Comparison of ENCODE assay signal across 8 mouse cellular contexts in the genomic region with DNA sequence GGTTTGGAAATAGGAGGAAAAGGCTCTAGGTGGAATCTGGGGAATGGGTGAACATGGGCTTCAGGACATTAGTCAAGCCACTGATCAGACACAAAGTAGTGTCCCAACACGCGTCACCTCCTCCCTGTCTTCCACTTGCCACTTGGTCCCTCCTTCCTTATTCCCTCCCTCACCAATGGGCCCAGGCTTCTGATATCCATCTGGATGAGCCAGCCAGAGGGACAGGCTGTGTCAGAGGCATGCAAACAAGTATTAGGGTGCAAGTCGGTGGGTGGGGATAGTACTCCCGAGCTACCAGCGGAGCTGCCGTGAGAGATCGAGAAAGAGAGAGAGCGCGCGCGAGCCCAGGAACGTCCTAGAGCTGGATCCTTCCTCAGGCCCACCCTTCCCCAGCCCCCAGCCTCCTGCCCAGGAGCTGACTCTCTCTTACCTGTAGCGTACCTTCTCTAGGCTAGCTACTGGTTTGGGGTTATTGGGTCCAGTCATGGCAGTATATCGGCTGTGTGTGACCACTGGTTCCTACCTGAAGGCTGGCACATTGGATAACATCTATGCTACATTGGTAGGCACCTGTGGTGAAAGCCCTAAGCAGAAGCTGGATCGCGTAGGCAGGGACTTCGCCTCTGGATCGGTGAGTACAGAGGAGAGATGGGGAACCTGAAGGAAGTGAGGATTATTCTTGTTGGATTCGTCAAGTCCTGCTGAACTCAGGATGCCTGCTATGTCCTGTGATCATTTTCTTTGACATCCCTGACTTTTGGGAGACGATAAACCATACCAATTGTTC. TPM values are rescaled to one million over a fixed set of nuclear protein-coding genes. Genes with fewer than 3 reads are reported as not detected.
A peak's percentile ranks its signal among the peaks of the same experiment; 100 is the strongest.
DNase-seq lines count a peak whose midpoint lies in the region; ATAC-seq and TF ChIP-seq lines count a peak whose summit lies in the region.

No protein-coding gene starts in this region.

- no peak overlapping the region for H3K27ac ChIP-seq in heart, embryonic 11.5 days (ENCODE audit: low read depth, low read length)
- H3K27ac ChIP-seq in hindbrain, embryonic 15.5 days (replicated peaks): peak overlapping the region; percentile 83
- H3K27ac ChIP-seq in midbrain, embryonic 13.5 days: no peak overlapping the region

- peaks cover 16% of the 10 kb centered on the region for H3K4me1 ChIP-seq in heart, embryonic 11.5 days (ENCODE audit: control insufficient read depth, insufficient read depth, low read length)
- peaks cover 45% of the 10 kb centered on the region for H3K4me1 ChIP-seq in E14TG2a.4 (replicated peaks; ENCODE audit: low read depth, low read length)
- peaks cover 24% of the 10 kb centered on the region for H3K4me1 ChIP-seq in hindbrain, embryonic 15.5 days (replicated peaks)
- peaks cover 30% of the 10 kb centered on the region for H3K4me1 ChIP-seq in midbrain, embryonic 13.5 days (replicated peaks)

- 15% methylated on average over 20 of the region's 20 CpGs for WGBS in heart, embryonic 11.5 days (ENCODE audit: insufficient replicate concordance)
- 7% methylated on average over 20 of the region's 20 CpGs for WGBS in hindbrain, embryonic 15.5 days
- WGBS in midbrain, embryonic 13.5 days: 9% methylated on average over 20 of the region's 20 CpGs

- no peak for ATAC-seq in heart, embryonic 11.5 days (replicated peaks; ENCODE audit: insufficient number of reproducible peaks, low FRiP score, low TSS enrichment)
- no peak for ATAC-seq in hindbrain, embryonic 15.5 days (ENCODE audit: low FRiP score, low read depth)
- no peak for ATAC-seq in midbrain, embryonic 13.5 days

- peaks cover 6% of the 10 kb centered on the region; the same call in 1 of the 2 replicates for H3K27me3 ChIP-seq in heart, embryonic 11.5 days (ENCODE audit: control insufficient read depth, insufficient read depth, low read length)
- H3K27me3 ChIP-seq in E14TG2a.4 (ENCODE audit: insufficient read depth, low read length): peaks cover 32% of the 10 kb centered on the region
- H3K27me3 ChIP-seq in hindbrain, embryonic 15.5 days: peaks cover 5% of the 10 kb centered on the region
- H3K27me3 ChIP-seq in midbrain, embryonic 13.5 days: peaks cover 33% of the 10 kb centered on the region

- H3K4me2 ChIP-seq in heart, embryonic 11.5 days: peak overlapping the region; percentile 91
- peak overlapping the region; percentile 76 for H3K4me2 ChIP-seq in hindbrain, embryonic 15.5 days
- peak overlapping the region; percentile 84 for H3K4me2 ChIP-seq in midbrain, embryonic 13.5 days (replicated peaks)

- H3K36me3 ChIP-seq in heart, embryonic 11.5 days (ENCODE audit: control insufficient read depth, insufficient read depth, low read length): no peaks in the 10 kb centered on the region
- H3K36me3 ChIP-seq in E14TG2a.4 (ENCODE audit: insufficient read depth, low read length): no peaks in the 10 kb centered on the region
- no peaks in the 10 kb centered on the region for H3K36me3 ChIP-seq in hindbrain, embryonic 15.5 days
- H3K36me3 ChIP-seq in midbrain, embryonic 13.5 days: no peaks in the 10 kb centered on the region

- peak overlapping the region; percentile 60 for H3K4me3 ChIP-seq in heart, embryonic 11.5 days (ENCODE audit: low read depth, low read length)
- H3K4me3 ChIP-seq in E14TG2a.4 (replicated peaks; ENCODE audit: low read length): peak overlapping the region; percentile 95
- H3K4me3 ChIP-seq in hindbrain, embryonic 15.5 days: peak overlapping the region; percentile 61
- peak overlapping the region; percentile 61 for H3K4me3 ChIP-seq in midbrain, embryonic 13.5 days (replicated peaks)

- H3K9ac ChIP-seq in heart, embryonic 11.5 days (ENCODE audit: low read depth, low read length): peak overlapping the region; percentile 39
- H3K9ac ChIP-seq in hindbrain, embryonic 15.5 days: peak overlapping the region; percentile 56
- H3K9ac ChIP-seq in midbrain, embryonic 13.5 days (replicated peaks): peak overlapping the region; percentile 64

- H3K9me3 ChIP-seq in heart, embryonic 11.5 days (replicated peaks; ENCODE audit: control insufficient read depth, low read length): no peaks in the 10 kb centered on the region
- no peaks in the 10 kb centered on the region for H3K9me3 ChIP-seq in E14TG2a.4 (ENCODE audit: low read length)
- H3K9me3 ChIP-seq in hindbrain, embryonic 15.5 days: no peaks in the 10 kb centered on the region
- no peaks in the 10 kb centered on the region for H3K9me3 ChIP-seq in midbrain, embryonic 13.5 days

- intact Hi-C loops in left cerebral cortex, postnatal 36 days (cut with DNase I): loop anchor here (1.0 kb wide), 1 partner anchor 24 kb away; no protein-coding TSS in a partner anchor

- no peak for DNase-seq in heart, adult 9 months (ENCODE audit: low spot score in 2 of 2)
- peak; percentile 66 to 67 for DNase-seq in cerebellum, postnatal 25 days
- DNase-seq in left cerebral cortex, postnatal 36 days (ENCODE audit: low spot score in 2 of 2): no peak
- no peak for DNase-seq in gastrocnemius, adult 8-10 months (ENCODE audit: low spot score in 2 of 2)

- no peak for TF ChIP-seq CTCF in E14TG2a.4 (conservative IDR thresholded peaks at IDR 0.05; ENCODE audit: low read length)

RNA-seq across cellular contexts. Expression of a gene that starts 0.4 kb away (rescaled TPM):
- polyA plus RNA-seq in heart, embryonic 11.5 days (2014; fragmentation: Nextera tagmentation; extraction: Ambion mirVana): 0.37 and 0.39 TPM in 2 replicates
- polyA plus RNA-seq in hindbrain, embryonic 15.5 days (2015; fragmentation: Nextera tagmentation; extraction: Ambion mirVana): 4.7 and 6.5 TPM in 2 replicates
- polyA plus RNA-seq in midbrain, embryonic 13.5 days (2015; fragmentation: Nextera tagmentation; extraction: Ambion mirVana): 0.39 and 0.43 TPM in 2 replicates
- total RNA-seq in left cerebral cortex, postnatal 36 days (2021): 1 to 10 TPM; 4.3 to 6.8 TPM
- total RNA-seq in gastrocnemius, adult 8-10 months (2022): under 1 TPM in 1 of 4 experiments, not detected in 3; 0.21 TPM

RNA-seq across cellular contexts. Expression of a gene that starts 3.7 kb away (rescaled TPM):
- 0.32 and 0.49 TPM in 2 replicates for polyA plus RNA-seq in heart, embryonic 11.5 days (2014; fragmentation: Nextera tagmentation; extraction: Ambion mirVana)
- polyA plus RNA-seq in hindbrain, embryonic 15.5 days (2015; fragmentation: Nextera tagmentation; extraction: Ambion mirVana): 0.40 and 0.42 TPM in 2 replicates
- polyA plus RNA-seq in midbrain, embryonic 13.5 days (2015; fragmentation: Nextera tagmentation; extraction: Ambion mirVana): 0.28 TPM in 1 of 2 replicates, not detected in the other
- total RNA-seq in left cerebral cortex, postnatal 36 days (2021): under 1 TPM; 0.52 to 0.75 TPM
- total RNA-seq in gastrocnemius, adult 8-10 months (2022): under 1 TPM in 1 of 4 experiments, not detected in 3; 0.18 TPM

RNA-seq across cellular contexts. Expression of a gene that starts 5.9 kb away (rescaled TPM):
- polyA plus RNA-seq in heart, embryonic 11.5 days (2014; fragmentation: Nextera tagmentation; extraction: Ambion mirVana): 0.35 and 0.64 TPM in 2 replicates
- 0.87 and 0.98 TPM in 2 replicates for polyA plus RNA-seq in hindbrain, embryonic 15.5 days (2015; fragmentation: Nextera tagmentation; extraction: Ambion mirVana)
- 0.10 and 0.26 TPM in 2 replicates for polyA plus RNA-seq in midbrain, embryonic 13.5 days (2015; fragmentation: Nextera tagmentation; extraction: Ambion mirVana)
- 1 to 10 TPM in 1 of 2 experiments, under 1 TPM in 1; 0.79 to 1.3 TPM for total RNA-seq in left cerebral cortex, postnatal 36 days (2021)
- total RNA-seq in gastrocnemius, adult 8-10 months (2022): not detected

RNA-seq across cellular contexts. Expression of a gene that starts 30.7 kb away (rescaled TPM):
- polyA plus RNA-seq in heart, embryonic 11.5 days (2014; fragmentation: Nextera tagmentation; extraction: Ambion mirVana): not detected in 2 replicates
- polyA plus RNA-seq in hindbrain, embryonic 15.5 days (2015; fragmentation: Nextera tagmentation; extraction: Ambion mirVana): 0.35 and 0.72 TPM in 2 replicates
- 0.13 TPM in 1 of 2 replicates, not detected in the other for polyA plus RNA-seq in midbrain, embryonic 13.5 days (2015; fragmentation: Nextera tagmentation; extraction: Ambion mirVana)
- 1 to 10 TPM; 6.0 to 6.1 TPM for total RNA-seq in left cerebral cortex, postnatal 36 days (2021)
- not detected for total RNA-seq in gastrocnemius, adult 8-10 months (2022)

RNA-seq across cellular contexts. Expression of a gene that starts 31.1 kb away (rescaled TPM):
- 6.2 and 6.3 TPM in 2 replicates for polyA plus RNA-seq in heart, embryonic 11.5 days (2014; fragmentation: Nextera tagmentation; extraction: Ambion mirVana)
- 10.0 and 10.1 TPM in 2 replicates for polyA plus RNA-seq in hindbrain, embryonic 15.5 days (2015; fragmentation: Nextera tagmentation; extraction: Ambion mirVana)
- polyA plus RNA-seq in midbrain, embryonic 13.5 days (2015; fragmentation: Nextera tagmentation; extraction: Ambion mirVana): 8.6 and 10.5 TPM in 2 replicates
- 100 to 1,000 TPM; 106 to 122 TPM for total RNA-seq in left cerebral cortex, postnatal 36 days (2021)
- total RNA-seq in gastrocnemius, adult 8-10 months (2022): 10 to 100 TPM; 58.8 to 81.4 (median 70.4) TPM

Comparison
In these comparisons a context has a peak if more than half of its experiments do, and no peak if none do; other contexts are left out.
1. DNase-seq: peak in cerebellum, postnatal 25 days (2 of 2); none in heart, adult 9 months (0 of 2), left cerebral cortex, postnatal 36 days (0 of 2) and gastrocnemius, adult 8-10 months (0 of 2).
2. Peak in every context shown above with its lines, with median percentiles within 50 percentile points of each other: H3K4me2 ChIP-seq, H3K4me3 ChIP-seq and H3K9ac ChIP-seq.